In genomic region chr15:86277428-86277827, GRCm38 (mm10) we compare ENCODE assay signal across 9 mouse cellular contexts.
DNase-seq lines count a peak whose midpoint lies in the region; ATAC-seq lines count a peak whose summit lies in the region.
"Had no signal": no experiment of that assay in that cellular context is flagged by ENCODE, and none has a peak within 500 bp of the region (broad histone marks: within the 10 kb centered on the region; RNA-seq: fewer than 3 reads in every experiment).

No protein-coding gene starts in this region.

- peak; percentile 57 to 74 for DNase-seq in frontal cortex, postnatal 36 days (ENCODE audit: low spot score in 2 of 2)
- DNase-seq in left cerebral cortex, postnatal 36 days (ENCODE audit: low spot score in 2 of 2), result peak; percentile 74 to 75
- DNase-seq in adrenal gland, adult 18-20 months (ENCODE audit: low spot score in 2 of 2), result no peak
- DNase-seq in yolk sac, embryonic 10.5 days (ENCODE audit: low spot score), result no peak
- no peak for DNase-seq in kidney, adult 8-10 months
- no peak for DNase-seq in thymus, postnatal 14 days

- WGBS in forebrain, embryonic 12.5 days, result 19% methylated on average over 15 of the region's 15 CpGs
- 13% methylated on average over 15 of the region's 15 CpGs for WGBS in midbrain, embryonic 15.5 days

- H3K4me1 ChIP-seq in forebrain, embryonic 12.5 days, result peaks cover 63% of the 10 kb centered on the region
- H3K4me1 ChIP-seq in midbrain, embryonic 15.5 days, result peaks cover 49% of the 10 kb centered on the region

- H3K9ac ChIP-seq in forebrain, embryonic 12.5 days, result peak overlapping the region; percentile 30; the same call in 1 of the 2 replicates
- no peak overlapping the region for H3K9ac ChIP-seq in midbrain, embryonic 15.5 days

- intact Hi-C loops in left cerebral cortex, postnatal 36 days (cut with DNase I), result loop anchor here (5.0 kb wide), 2 partner anchors 70 to 85 kb away; no protein-coding TSS in a partner anchor

- H3K27me3 ChIP-seq in forebrain, embryonic 12.5 days, result peaks cover 65% of the 10 kb centered on the region
- H3K27me3 ChIP-seq in midbrain, embryonic 15.5 days (replicated peaks), result no peaks in the 10 kb centered on the region
- H3K27me3 ChIP-seq: Patski had no signal

- no peaks in the 10 kb centered on the region for H3K36me3 ChIP-seq in forebrain, embryonic 12.5 days (replicated peaks)
- no peaks in the 10 kb centered on the region for H3K36me3 ChIP-seq in midbrain, embryonic 15.5 days (replicated peaks)

- peak overlapping the region; percentile 60 for H3K27ac ChIP-seq in forebrain, embryonic 12.5 days
- H3K27ac ChIP-seq in midbrain, embryonic 15.5 days, result peak overlapping the region; percentile 60

- H3K4me2 ChIP-seq in forebrain, embryonic 12.5 days, result peak overlapping the region; percentile 39
- peak overlapping the region; percentile 39 for H3K4me2 ChIP-seq in midbrain, embryonic 15.5 days

- no peak overlapping the region for H3K4me3 ChIP-seq in forebrain, embryonic 12.5 days (replicated peaks)
- no peak overlapping the region for H3K4me3 ChIP-seq in midbrain, embryonic 15.5 days

- no peaks in the 10 kb centered on the region for H3K9me3 ChIP-seq in forebrain, embryonic 12.5 days
- H3K9me3 ChIP-seq in midbrain, embryonic 15.5 days, result no peaks in the 10 kb centered on the region

- ATAC-seq in forebrain, embryonic 12.5 days (ENCODE audit: low FRiP score), result peak; percentile 42; the same call in 1 of the 2 replicates
- ATAC-seq in midbrain, embryonic 15.5 days (replicated peaks), result peak; percentile 38
- ATAC-seq: Patski had no signal

Comparison
In these comparisons a context has a peak if more than half of its experiments do, and no peak if none do; other contexts are left out.
1. DNase-seq: peak in frontal cortex, postnatal 36 days (2 of 2) and left cerebral cortex, postnatal 36 days (2 of 2); none in adrenal gland, adult 18-20 months (0 of 2), yolk sac, embryonic 10.5 days (single experiment), kidney, adult 8-10 months (0 of 2) and thymus, postnatal 14 days (single experiment).